Mouse (Mus musculus): Measurements from ENCODE around the gene Fbxo2. TPM values are rescaled to one million over a fixed set of nuclear protein-coding genes. Genes with fewer than 3 reads are reported as not detected.

Gene Fbxo2
- polyA plus RNA-seq, 1 experiment from 2014 or later = 2.8 TPM

Small RNAs within 50 kb of the gene (microRNA-seq; reads per million reads assigned to microRNA genes)
- not detected for gene Mir7022

Other genes starting within 250 kb of the Fbxo2 start
- gene Plod1, start 223.9 kb upstream of the Fbxo2 start, polyA plus RNA-seq (2014; fragmentation: Nextera tagmentation; extraction: Ambion mirVana) = 33.2 and 35.2 TPM in 2 replicates
- 19.7 and 20.6 TPM in 2 replicates for gene 2510039O18Rik, start 219.7 kb upstream of the Fbxo2 start, polyA plus RNA-seq (2014; fragmentation: Nextera tagmentation; extraction: Ambion mirVana)
- gene Nppb, start 174.8 kb upstream of the Fbxo2 start, polyA plus RNA-seq (2014; fragmentation: Nextera tagmentation; extraction: Ambion mirVana) = 0.72 and 0.87 TPM in 2 replicates
- gene Nppa, start 159.9 kb upstream of the Fbxo2 start, polyA plus RNA-seq (2014; fragmentation: Nextera tagmentation; extraction: Ambion mirVana) = 1.2 and 2.9 TPM in 2 replicates
- 20.9 and 24.2 TPM in 2 replicates for gene Clcn6, start 121.8 kb upstream of the Fbxo2 start, polyA plus RNA-seq (2014; fragmentation: Nextera tagmentation; extraction: Ambion mirVana)
- gene Mthfr, start 121.5 kb upstream of the Fbxo2 start, polyA plus RNA-seq (2014; fragmentation: Nextera tagmentation; extraction: Ambion mirVana) = 22.0 and 22.7 TPM in 2 replicates
- gene Agtrap, start 72.6 kb upstream of the Fbxo2 start, polyA plus RNA-seq (2014; fragmentation: Nextera tagmentation; extraction: Ambion mirVana) = 9.1 and 10.7 TPM in 2 replicates
- gene Mad2l2, start 30.2 kb upstream of the Fbxo2 start, polyA plus RNA-seq (2014; fragmentation: Nextera tagmentation; extraction: Ambion mirVana) = 71.7 and 78.3 TPM in 2 replicates
- 9.8 and 10.5 TPM in 2 replicates for gene Draxin, start 29.9 kb upstream of the Fbxo2 start, polyA plus RNA-seq (2014; fragmentation: Nextera tagmentation; extraction: Ambion mirVana)
- gene Fbxo6, start 8.5 kb upstream of the Fbxo2 start, polyA plus RNA-seq (2014; fragmentation: Nextera tagmentation; extraction: Ambion mirVana) = 11.7 and 13.9 TPM in 2 replicates
- gene Fbxo44, start 139 bp upstream of the Fbxo2 start, polyA plus RNA-seq (2014; fragmentation: Nextera tagmentation; extraction: Ambion mirVana) = 59.6 and 60.8 TPM in 2 replicates
- gene Disp3, start 127.3 kb downstream of the Fbxo2 start, polyA plus RNA-seq (2014; fragmentation: Nextera tagmentation; extraction: Ambion mirVana) = 13.1 and 14.2 TPM in 2 replicates

Data from neural tube, embryonic 11.5 days (tissue).